Mouse (Mus musculus) lung, postnatal 0 days (tissue): ENCODE data around the gene Plxnb2.

ENCODE experiments used
- CTCF ChIP-seq: IDR thresholded peaks from 2 replicates; pipeline ENCODE4 v1.5.1; 2016; ENCODE audit warnings: antibody characterized with exemption, mild to moderate bottlenecking
- EP300 ChIP-seq: IDR thresholded peaks from 2 replicates; pipeline ENCODE4 v1.6.1; 2016; ENCODE audit warnings: antibody characterized with exemption, mild to moderate bottlenecking, control low read depth

DNA sequence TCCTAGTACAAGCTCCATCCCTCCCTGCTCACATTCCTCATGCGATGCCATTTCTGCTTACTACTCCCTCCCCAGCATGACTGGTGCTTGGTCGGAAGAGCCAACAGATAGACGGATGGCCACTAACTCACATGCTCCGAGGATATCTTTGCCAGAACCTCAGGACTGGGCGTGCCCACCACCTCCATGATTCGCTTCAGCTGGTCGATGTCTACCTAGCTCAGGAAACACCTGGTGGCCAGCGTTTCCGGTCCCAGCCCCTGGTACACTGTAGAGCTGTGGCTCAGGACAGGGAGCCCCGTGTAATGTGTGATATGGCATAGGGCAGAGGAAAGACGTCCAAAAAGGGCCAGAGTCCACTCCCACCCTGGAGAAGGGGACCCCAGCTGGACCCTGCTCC lies 35.6 kb downstream of the Plxnb2 start:
- TF ChIP-seq CTCF (no peak), EP300 (no peak)
